Mouse (Mus musculus): ENCODE data around the gene Ano6. TPM values are rescaled to one million over a fixed set of nuclear protein-coding genes. Genes with fewer than 3 reads are reported as not detected.

The Ano6 gene
- polyA plus RNA-seq, 1 experiment from 2014 or later = 52.2 TPM

GRCm38 (mm10) chr15:95907909-95908308 is 117.3 kb downstream of the Ano6 start:
- no peak for ATAC-seq (ENCODE audit: insufficient number of reproducible peaks, insufficient read depth, low FRiP score, low TSS enrichment)
- 92% methylated on average over 1 of the region's 1 CpGs for WGBS

GRCm38 (mm10) chr15:95910099-95910780 is 119.6 kb downstream of the Ano6 start:
- no peak for ATAC-seq (ENCODE audit: insufficient number of reproducible peaks, insufficient read depth, low FRiP score, low TSS enrichment)

More at GRCm38 (mm10) chr15:95907909-95908308, 117.3 kb downstream of the Ano6 start:
- Histone ChIP-seq H3K9me3 (no peaks in the 10 kb centered on the region), H3K36me3 (no peaks in the 10 kb centered on the region), H3K4me1 (peaks cover 9% of the 10 kb centered on the region; the same call in 1 of the 2 replicates), H3K4me3 (no peak overlapping the region), H3K4me2 (replicated peaks) (no peak overlapping the region), H3K9ac (no peak overlapping the region), H3K27ac (no peak overlapping the region), H3K27me3 (no peaks in the 10 kb centered on the region)

GRCm38 (mm10) chr15:95914963-95915362 is 124.3 kb downstream of the Ano6 start:
- H3K27ac ChIP-seq = no peak overlapping the region
- no peak overlapping the region for H3K4me2 ChIP-seq (replicated peaks)
- WGBS = 86% methylated on average over 3 of the region's 3 CpGs
- no peak overlapping the region for H3K9ac ChIP-seq
- no peaks in the 10 kb centered on the region for H3K9me3 ChIP-seq
- H3K4me3 ChIP-seq = no peak overlapping the region
- no peak for ATAC-seq (ENCODE audit: insufficient number of reproducible peaks, insufficient read depth, low FRiP score, low TSS enrichment)
- H3K36me3 ChIP-seq = 0 out of 2 replicates have a peak, but pooled peaks cover 24% of the 10 kb centered on the region
- H3K27me3 ChIP-seq = no peaks in the 10 kb centered on the region
- H3K4me1 ChIP-seq = no peaks in the 10 kb centered on the region

More at GRCm38 (mm10) chr15:95910099-95910780, 119.6 kb downstream of the Ano6 start:
- Histone ChIP-seq H3K4me1 (peaks cover 9% of the 10 kb centered on the region; the same call in 1 of the 2 replicates), H3K27me3 (no peaks in the 10 kb centered on the region), H3K4me3 (no peak overlapping the region), H3K36me3 (0 out of 2 replicates have a peak, but pooled peaks cover 7% of the 10 kb centered on the region), H3K4me2 (replicated peaks) (no peak overlapping the region), H3K27ac (no peak overlapping the region), H3K9me3 (no peaks in the 10 kb centered on the region), H3K9ac (no peak overlapping the region)
- 79% methylated on average over 3 of the region's 3 CpGs for WGBS

- no peak overlapping the region for H3K4me3 ChIP-seq
- 91% methylated on average over 3 of the region's 3 CpGs for WGBS
- H3K4me2 ChIP-seq (replicated peaks) = no peak overlapping the region
- ATAC-seq (ENCODE audit: insufficient number of reproducible peaks, insufficient read depth, low FRiP score, low TSS enrichment) = no peak
- H3K27ac ChIP-seq = no peak overlapping the region
- no peaks in the 10 kb centered on the region for H3K27me3 ChIP-seq
- H3K36me3 ChIP-seq = 0 out of 2 replicates have a peak, but pooled peaks cover 24% of the 10 kb centered on the region
- no peak overlapping the region for H3K9ac ChIP-seq
- no peaks in the 10 kb centered on the region for H3K9me3 ChIP-seq
- H3K4me1 ChIP-seq = no peaks in the 10 kb centered on the region
Observed at GRCm38 (mm10) chr15:95915477-95915876, 124.8 kb downstream of the Ano6 start.

GRCm38 (mm10) chr15:95917330-95917729 is 126.7 kb downstream of the Ano6 start:
- H3K36me3 ChIP-seq = peaks cover 28% of the 10 kb centered on the region; the same call in 1 of the 2 replicates
- H3K9me3 ChIP-seq = no peaks in the 10 kb centered on the region
- no peak overlapping the region for H3K4me3 ChIP-seq
- no peak overlapping the region for H3K27ac ChIP-seq
- no peaks in the 10 kb centered on the region for H3K4me1 ChIP-seq
- no peaks in the 10 kb centered on the region for H3K27me3 ChIP-seq
- 88% methylated on average over 3 of the region's 3 CpGs for WGBS
- H3K4me2 ChIP-seq (replicated peaks) = no peak overlapping the region
- ATAC-seq (ENCODE audit: insufficient number of reproducible peaks, insufficient read depth, low FRiP score, low TSS enrichment) = no peak
- H3K9ac ChIP-seq = no peak overlapping the region

- WGBS = 54% methylated on average over 9 of the region's 9 CpGs
- Histone ChIP-seq H3K4me3 (no peak overlapping the region), H3K9ac (no peak overlapping the region), H3K27ac (0 out of 2 replicates have a peak overlapping the region, but pooled peaks have one; percentile 5), H3K4me1 (no peaks in the 10 kb centered on the region), H3K4me2 (replicated peaks) (no peak overlapping the region), H3K36me3 (peaks cover 27% of the 10 kb centered on the region; the same call in 1 of the 2 replicates), H3K9me3 (no peaks in the 10 kb centered on the region), H3K27me3 (no peaks in the 10 kb centered on the region)
- ATAC-seq (ENCODE audit: insufficient number of reproducible peaks, insufficient read depth, low FRiP score, low TSS enrichment) = no peak
Observed at GRCm38 (mm10) chr15:95920047-95920446, 129.4 kb downstream of the Ano6 start.

GRCm38 (mm10) chr15:95921072-95921471 is 130.4 kb downstream of the Ano6 start:
- Histone ChIP-seq H3K4me1 (peaks cover 4% of the 10 kb centered on the region; the same call in 1 of the 2 replicates), H3K27me3 (no peaks in the 10 kb centered on the region), H3K27ac (no peak overlapping the region), H3K9me3 (no peaks in the 10 kb centered on the region), H3K4me3 (no peak overlapping the region), H3K36me3 (peaks cover 17% of the 10 kb centered on the region; the same call in 1 of the 2 replicates), H3K9ac (no peak overlapping the region), H3K4me2 (replicated peaks) (no peak overlapping the region)
- no peak for ATAC-seq (ENCODE audit: insufficient number of reproducible peaks, insufficient read depth, low FRiP score, low TSS enrichment)
- WGBS = 92% methylated on average over 3 of the region's 3 CpGs

- no peaks in the 10 kb centered on the region for H3K27me3 ChIP-seq
- peaks cover 4% of the 10 kb centered on the region; the same call in 1 of the 2 replicates for H3K4me1 ChIP-seq
- peaks cover 15% of the 10 kb centered on the region; the same call in 1 of the 2 replicates for H3K36me3 ChIP-seq
- H3K9ac ChIP-seq = no peak overlapping the region
- WGBS = 95% methylated on average over 4 of the region's 4 CpGs
- ATAC-seq (ENCODE audit: insufficient number of reproducible peaks, insufficient read depth, low FRiP score, low TSS enrichment) = no peak
- H3K4me2 ChIP-seq (replicated peaks) = no peak overlapping the region
- H3K9me3 ChIP-seq = no peaks in the 10 kb centered on the region
- no peak overlapping the region for H3K27ac ChIP-seq
- H3K4me3 ChIP-seq = no peak overlapping the region
Observed at GRCm38 (mm10) chr15:95921639-95922038, 131.0 kb downstream of the Ano6 start.

- ATAC-seq (ENCODE audit: insufficient number of reproducible peaks, insufficient read depth, low FRiP score, low TSS enrichment) = no peak
- Histone ChIP-seq H3K27ac (no peak overlapping the region), H3K9ac (no peak overlapping the region), H3K4me1 (peaks cover 4% of the 10 kb centered on the region; the same call in 1 of the 2 replicates), H3K4me3 (no peak overlapping the region), H3K36me3 (peaks cover 15% of the 10 kb centered on the region; the same call in 1 of the 2 replicates), H3K9me3 (no peaks in the 10 kb centered on the region), H3K27me3 (no peaks in the 10 kb centered on the region), H3K4me2 (replicated peaks) (no peak overlapping the region)
- 82% methylated on average over 6 of the region's 6 CpGs for WGBS
Observed at GRCm38 (mm10) chr15:95922558-95922957, 131.9 kb downstream of the Ano6 start.

- peaks cover 19% of the 10 kb centered on the region for H3K36me3 ChIP-seq
- H3K4me1 ChIP-seq = peaks cover 4% of the 10 kb centered on the region; the same call in 1 of the 2 replicates
- H3K27me3 ChIP-seq = no peaks in the 10 kb centered on the region
- WGBS = 87% methylated on average over 8 of the region's 8 CpGs
- no peak for ATAC-seq (ENCODE audit: insufficient number of reproducible peaks, insufficient read depth, low FRiP score, low TSS enrichment)
- no peak overlapping the region for H3K27ac ChIP-seq
- H3K4me2 ChIP-seq (replicated peaks) = no peak overlapping the region
- H3K9me3 ChIP-seq = no peaks in the 10 kb centered on the region
- H3K9ac ChIP-seq = no peak overlapping the region
- no peak overlapping the region for H3K4me3 ChIP-seq
Observed at GRCm38 (mm10) chr15:95925334-95925986, 134.8 kb downstream of the Ano6 start.

GRCm38 (mm10) chr15:95929087-95929486 is 138.4 kb downstream of the Ano6 start:
- ATAC-seq (ENCODE audit: insufficient number of reproducible peaks, insufficient read depth, low FRiP score, low TSS enrichment) = no peak
- Histone ChIP-seq H3K36me3 (peaks cover 30% of the 10 kb centered on the region), H3K27ac (no peak overlapping the region), H3K4me1 (peaks cover 4% of the 10 kb centered on the region; the same call in 1 of the 2 replicates), H3K4me2 (replicated peaks) (no peak overlapping the region), H3K27me3 (no peaks in the 10 kb centered on the region), H3K9ac (no peak overlapping the region), H3K9me3 (no peaks in the 10 kb centered on the region), H3K4me3 (no peak overlapping the region)
- WGBS = 87% methylated on average over 6 of the region's 6 CpGs

Data from embryonic facial prominence, embryonic 12.5 days (tissue).